Mouse (Mus musculus): ENCODE results near the gene Vangl1. TPM values are rescaled to one million over a fixed set of nuclear protein-coding genes. Genes with fewer than 3 reads are reported as not detected.
"Not testable (repeated sequence)": the region's sequence is repeated elsewhere in the genome, so short reads cannot be mapped to it uniquely, and the experiment has no call there.

The Vangl1 gene
- total RNA-seq (2021) = 29.7 and 38.9 TPM in 2 replicates
- long read RNA-seq, full-length matches to known transcripts = 4 of 11 reads
- long read RNA-seq, partial matches to known transcripts = 3 of 11 reads
- long read RNA-seq, other reads (novel, unspliced or antisense) = 4 of 11 reads

- DNase-seq = peak; percentile 87
Observed at GRCm38 (mm10) chr3:102203781-102204721, at the start of gene Vangl1. Vangl1 (minus strand) TSS chr3:102204693.

- no peak for DNase-seq
Observed at GRCm38 (mm10) chr3:102253554-102253953, 49.1 kb upstream of the Vangl1 start.

GRCm38 (mm10) chr3:102252927-102253326, 48.4 kb upstream of the Vangl1 start:
- no peak for DNase-seq

GRCm38 (mm10) chr3:102250873-102251272, 46.4 kb upstream of the Vangl1 start:
- no peak for DNase-seq

GRCm38 (mm10) chr3:102249401-102249991, 45.0 kb upstream of the Vangl1 start:
- DNase-seq = peak; percentile 45

- DNase-seq = no peak
Observed at GRCm38 (mm10) chr3:102244601-102245000, 40.1 kb upstream of the Vangl1 start.

GRCm38 (mm10) chr3:102242854-102243253, 38.4 kb upstream of the Vangl1 start:
- no peak for DNase-seq

- DNase-seq = no peak
Observed at GRCm38 (mm10) chr3:102231418-102232134, 27.1 kb upstream of the Vangl1 start.

- no peak for DNase-seq
Observed at GRCm38 (mm10) chr3:102222756-102223155, 18.3 kb upstream of the Vangl1 start.

GRCm38 (mm10) chr3:102218301-102218700, 13.8 kb upstream of the Vangl1 start:
- no peak for DNase-seq

- no peak for DNase-seq
Observed at GRCm38 (mm10) chr3:102214736-102215135, 10.2 kb upstream of the Vangl1 start.

- no peak for DNase-seq
Observed at GRCm38 (mm10) chr3:102214299-102214698, 9.8 kb upstream of the Vangl1 start.

- no peak for DNase-seq
Observed at GRCm38 (mm10) chr3:102212896-102213295, 8.4 kb upstream of the Vangl1 start.

GRCm38 (mm10) chr3:102212336-102212735, 7.8 kb upstream of the Vangl1 start:
- DNase-seq = no peak

- no peak for DNase-seq
Observed at GRCm38 (mm10) chr3:102211340-102211739, 6.8 kb upstream of the Vangl1 start.

GRCm38 (mm10) chr3:102210775-102211174, 6.3 kb upstream of the Vangl1 start:
- DNase-seq = no peak

GRCm38 (mm10) chr3:102208861-102209260, 4.4 kb upstream of the Vangl1 start:
- DNase-seq = no peak

- no peak for DNase-seq
Observed at GRCm38 (mm10) chr3:102205458-102205830, 951 bp upstream of the Vangl1 start.

- not testable (repeated sequence) for DNase-seq
Observed at GRCm38 (mm10) chr3:102204734-102205457, 403 bp upstream of the Vangl1 start.

- no peak for DNase-seq
Observed at GRCm38 (mm10) chr3:102203131-102203530, 1.4 kb downstream of the Vangl1 start.

- no peak for DNase-seq
Observed at GRCm38 (mm10) chr3:102199991-102200390, 4.5 kb downstream of the Vangl1 start.

GRCm38 (mm10) chr3:102199226-102199625, 5.3 kb downstream of the Vangl1 start:
- DNase-seq = no peak
